Mouse (Mus musculus) MEL (cell line): Measurements from ENCODE around the gene Naa25.

Experiments
- E2F4 ChIP-seq: IDR thresholded peaks from 2 replicates; pipeline ENCODE4 v1.6.1; 2011; ENCODE audit warnings: low read depth, low read length, improper control_type of control experiment, borderline replicate concordance
- EP300 ChIP-seq, 2 experiments: IDR thresholded peaks; 2 replicates each; pipeline ENCODE4 v1.6.1; 2011; ENCODE audit warnings: improper control_type of control experiment in 2 of 2, low read length in 2 of 2, low read depth in 1 of 2, mild to moderate bottlenecking in 1 of 2
- GABPA ChIP-seq: IDR thresholded peaks from 2 replicates; pipeline ENCODE4 v1.6.1; 2012; ENCODE audit warnings: low read depth, mild to moderate bottlenecking, inconsistent platforms, low read length, improper control_type of control experiment, moderate library complexity
- MAFK ChIP-seq: IDR thresholded peaks from 2 replicates; pipeline ENCODE4 v1.6.1; 2011; ENCODE audit warnings: low read depth, mild to moderate bottlenecking, low read length, improper control_type of control experiment, borderline replicate concordance
- MAX ChIP-seq: IDR thresholded peaks from 2 replicates; pipeline ENCODE4 v1.6.1; 2011; ENCODE audit warnings: low read length, improper control_type of control experiment
- MYC ChIP-seq: IDR thresholded peaks from 2 replicates; pipeline ENCODE4 v1.6.1; 2011; ENCODE audit warnings: low read depth, mild to moderate bottlenecking, low read length, improper control_type of control experiment, moderate library complexity
- NRF1 ChIP-seq: IDR thresholded peaks from 2 replicates; pipeline ENCODE4 v1.6.1; 2014; ENCODE audit warnings: low read depth, mild to moderate bottlenecking, inconsistent platforms, low read length, improper control_type of control experiment, moderate library complexity; ENCODE audit not compliant: poor library complexity, insufficient read depth, severe bottlenecking
- POLR2AphosphoS5 ChIP-seq: IDR thresholded peaks from 2 replicates; pipeline ENCODE4 v1.6.1; 2012; ENCODE audit warnings: low read depth, borderline replicate concordance, mild to moderate bottlenecking, inconsistent platforms, low read length, moderate library complexity, mixed read lengths

GRCm38 (mm10) chr5:121385461-121386119 lies 12.1 kb upstream of the Naa25 start, which contains the start of gene Trafd1:
- TF ChIP-seq MYC = no peak
- no peak for TF ChIP-seq EP300 (IDR thresholded peaks at IDR 0.05; ENCODE audit: low read depth in 1 of 2, low read length in 2 of 2)
- TF ChIP-seq POLR2AphosphoS5 = no peak
- no peak for TF ChIP-seq E2F4
- TF ChIP-seq MAX = no peak; the same call in 1 of the 2 replicates
- TF ChIP-seq NRF1 = no peak
- TF ChIP-seq MAFK = no peak
- no peak for TF ChIP-seq GABPA
